In the genomic region with DNA sequence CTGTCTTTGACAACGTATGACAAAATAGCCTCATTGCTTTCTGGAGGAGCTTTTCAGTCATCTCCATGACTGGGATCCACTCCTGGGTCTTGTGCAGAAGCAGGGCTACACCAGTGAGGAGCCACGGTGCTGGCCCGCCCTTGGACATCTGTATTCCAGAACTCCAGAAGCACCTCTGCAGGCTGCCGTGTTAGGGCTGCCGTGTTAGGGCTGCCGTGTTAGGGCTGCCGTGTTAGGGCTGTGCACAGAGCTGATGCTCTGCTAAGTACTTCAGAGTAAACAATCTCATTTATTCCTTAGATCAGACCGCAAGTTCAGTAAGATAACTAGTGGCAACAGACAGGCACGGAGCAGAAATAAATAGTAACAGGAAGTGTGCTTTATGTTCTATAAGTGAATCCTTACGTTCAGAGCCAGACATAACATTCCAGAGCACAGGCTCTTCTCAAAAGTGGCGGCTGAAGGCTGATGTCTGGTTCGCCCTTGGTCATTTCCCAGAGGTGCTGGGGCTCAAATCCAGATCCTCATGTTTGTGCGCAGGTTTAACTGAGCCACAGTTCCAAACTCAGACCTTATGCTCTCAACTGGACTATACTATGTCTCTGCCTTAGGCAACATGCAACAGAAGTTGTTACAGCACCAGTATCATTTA, we compare ENCODE assay signal across 25 mouse cellular contexts. TPM values are rescaled to one million over a fixed set of nuclear protein-coding genes. Genes with fewer than 3 reads are reported as not detected.
DNase-seq lines count a peak whose midpoint lies in the region; ATAC-seq and TF ChIP-seq lines count a peak whose summit lies in the region.
"Had no signal": no experiment of that assay in that cellular context is flagged by ENCODE, and none has a peak within 500 bp of the region (broad histone marks: within the 10 kb centered on the region; RNA-seq: fewer than 3 reads in every experiment).

No protein-coding gene starts in this region.

- 35% methylated on average over 13 of the region's 13 CpGs for WGBS in heart, embryonic 14.5 days
- WGBS in lung, embryonic 15.5 days = 45% methylated on average over 13 of the region's 13 CpGs
- WGBS in limb, embryonic 12.5 days = 65% methylated on average over 13 of the region's 13 CpGs

- no peak for DNase-seq in gastrocnemius, adult 2 months
- no peak for DNase-seq in gastrocnemius, adult 18-20 months (ENCODE audit: low spot score)
- DNase-seq in heart, postnatal 14 days = no peak
- no peak for DNase-seq in lung, postnatal 14 days
- no peak for DNase-seq in thymus, postnatal 0 days (ENCODE audit: low spot score)
- DNase-seq: adrenal gland, adult 8-10 months; cerebellum, adult 18-20 months; cerebellum, postnatal 14 days; forebrain, postnatal 0 days; gastrocnemius, postnatal 36 days; kidney, adult 2 months; layer of hippocampus, adult 9-11 months; right cerebral cortex, postnatal 14 days; thymus, adult 2 months had no signal

- no peaks in the 10 kb centered on the region for H3K27me3 ChIP-seq in heart, embryonic 14.5 days (ENCODE audit: control insufficient read depth, insufficient read depth, low read length)
- no peaks in the 10 kb centered on the region for H3K27me3 ChIP-seq in lung, embryonic 15.5 days
- no peaks in the 10 kb centered on the region for H3K27me3 ChIP-seq in limb, embryonic 12.5 days
- H3K27me3 ChIP-seq: embryonic facial prominence, embryonic 12.5 days had no signal

- no peak overlapping the region for H3K4me3 ChIP-seq in gastrocnemius, adult 2 months
- H3K4me3 ChIP-seq in heart, embryonic 14.5 days (ENCODE audit: control insufficient read depth in 1 of 2, insufficient read depth in 1 of 2, low read depth in 1 of 2, low read length in 2 of 2) = no peak overlapping the region
- no peak overlapping the region for H3K4me3 ChIP-seq in lung, embryonic 15.5 days
- H3K4me3 ChIP-seq in limb, embryonic 12.5 days (replicated peaks) = no peak overlapping the region
- H3K4me3 ChIP-seq: embryonic facial prominence, embryonic 12.5 days; left cerebral cortex, adult 2 months; midbrain, embryonic 10.5 days had no signal

- no peaks in the 10 kb centered on the region for H3K9me3 ChIP-seq in heart, embryonic 14.5 days (ENCODE audit: control insufficient read depth, low read length)
- no peaks in the 10 kb centered on the region for H3K9me3 ChIP-seq in lung, embryonic 15.5 days
- no peaks in the 10 kb centered on the region for H3K9me3 ChIP-seq in limb, embryonic 12.5 days
- H3K9me3 ChIP-seq: embryonic facial prominence, embryonic 12.5 days; midbrain, embryonic 10.5 days had no signal

- H3K4me1 ChIP-seq in heart, embryonic 14.5 days (ENCODE audit: control insufficient read depth in 2 of 2, insufficient read depth in 2 of 2, low read length in 2 of 2) = peaks cover 11 to 12% of the 10 kb centered on the region in 2 experiments
- peaks cover 26% of the 10 kb centered on the region for H3K4me1 ChIP-seq in lung, embryonic 15.5 days
- peaks cover 28% of the 10 kb centered on the region for H3K4me1 ChIP-seq in limb, embryonic 12.5 days (replicated peaks)
- H3K4me1 ChIP-seq: midbrain, embryonic 10.5 days had no signal

- ATAC-seq in heart, embryonic 14.5 days (ENCODE audit: insufficient number of reproducible peaks, insufficient read depth, low FRiP score, low read depth) = no peak
- peak; percentile 72 for ATAC-seq in lung, embryonic 15.5 days (ENCODE audit: borderline replicate concordance, extremely low read depth, low FRiP score, low TSS enrichment)
- ATAC-seq in limb, embryonic 12.5 days (ENCODE audit: insufficient number of reproducible peaks, insufficient read depth, low FRiP score, low TSS enrichment, low read depth) = no peak
- ATAC-seq: activated CD4-positive, CD25-positive, alpha-beta regulatory T cell, adult 4 months; forebrain, postnatal 0 days; hindbrain, postnatal 0 days had no signal

- H3K27ac ChIP-seq in gastrocnemius, adult 2 months = peak overlapping the region; percentile 61
- peak overlapping the region; percentile 69 to 72 for H3K27ac ChIP-seq in heart, embryonic 14.5 days (replicated peaks in 1 of 2; ENCODE audit: control insufficient read depth in 1 of 2, insufficient read depth in 1 of 2, low read depth in 2 of 2, low read length in 2 of 2)
- H3K27ac ChIP-seq in lung, embryonic 15.5 days = peak overlapping the region; percentile 87
- H3K27ac ChIP-seq in limb, embryonic 12.5 days = 0 out of 2 replicates have a peak overlapping the region, but pooled peaks have one; percentile 12
- H3K27ac ChIP-seq: embryonic facial prominence, embryonic 12.5 days; hindbrain, postnatal 0 days; kidney, postnatal 0 days; left cerebral cortex, adult 2 months; midbrain, embryonic 10.5 days; stomach, postnatal 0 days had no signal

- H3K9ac ChIP-seq in heart, embryonic 14.5 days (ENCODE audit: low read length) = 0 out of 2 replicates have a peak overlapping the region, but pooled peaks have one; percentile 6
- H3K9ac ChIP-seq in lung, embryonic 15.5 days = no peak overlapping the region
- H3K9ac ChIP-seq in limb, embryonic 12.5 days (replicated peaks) = no peak overlapping the region
- H3K9ac ChIP-seq: embryonic facial prominence, embryonic 12.5 days; forebrain, postnatal 0 days had no signal

- intact Hi-C loops in gastrocnemius, adult 2 months (cut with DNase I) = no loop called here
- intact Hi-C loops in heart, postnatal 14 days (cut with DNase I) = no loop called here

- H3K36me3 ChIP-seq in heart, embryonic 14.5 days (ENCODE audit: control insufficient read depth, insufficient read depth, low read length) = peaks cover 43% of the 10 kb centered on the region
- peaks cover 3% of the 10 kb centered on the region; the same call in 1 of the 2 replicates for H3K36me3 ChIP-seq in lung, embryonic 15.5 days
- H3K36me3 ChIP-seq in limb, embryonic 12.5 days = peaks cover 58% of the 10 kb centered on the region

- no peak for TF ChIP-seq CTCF in gastrocnemius, adult 2 months (IDR thresholded peaks at IDR 0.05)

- H3K4me2 ChIP-seq in heart, embryonic 14.5 days (ENCODE audit: low read length) = no peak overlapping the region
- H3K4me2 ChIP-seq in lung, embryonic 15.5 days = no peak overlapping the region
- H3K4me2 ChIP-seq in limb, embryonic 12.5 days = no peak overlapping the region
- H3K4me2 ChIP-seq: embryonic facial prominence, embryonic 12.5 days had no signal

RNA-seq across cellular contexts. Expression of gene Nexn, which starts 27.5 kb away (rescaled TPM):
- 100 to 1,000 TPM; 349 to 495 TPM for total RNA-seq in gastrocnemius, adult 2 months (2021)
- total RNA-seq in gastrocnemius, adult 18-20 months (2021) = 100 to 1,000 TPM; 443 to 513 TPM
- polyA plus RNA-seq in heart, embryonic 14.5 days (2014; fragmentation: Nextera tagmentation; extraction: Ambion mirVana) = 238 and 249 TPM in 2 replicates
- 100 to 1,000 TPM; 297 to 301 TPM for total RNA-seq in heart, postnatal 14 days (2021)
- 64.4 and 75.1 TPM in 2 replicates for polyA plus RNA-seq in lung, embryonic 15.5 days (2015; fragmentation: Nextera tagmentation; extraction: Ambion mirVana)
- 14.0 and 17.0 TPM in 2 replicates for polyA plus RNA-seq in limb, embryonic 12.5 days (2016; fragmentation: Nextera tagmentation; extraction: Ambion mirVana)
- 0.59 and 1.2 TPM in 2 replicates for polyA plus RNA-seq in thymus, postnatal 0 days (2015; fragmentation: Nextera tagmentation; extraction: Ambion mirVana)
- polyA plus RNA-seq: liver, adult 2 months had no signal

RNA-seq across cellular contexts. Expression of gene Miga1, which starts 46.6 kb away (rescaled TPM):
- 1 to 10 TPM; 5.0 to 7.3 TPM for total RNA-seq in gastrocnemius, adult 2 months (2021)
- 1 to 10 TPM; 6.4 to 8.2 TPM for total RNA-seq in gastrocnemius, adult 18-20 months (2021)
- 15.9 and 16.4 TPM in 2 replicates for polyA plus RNA-seq in heart, embryonic 14.5 days (2014; fragmentation: Nextera tagmentation; extraction: Ambion mirVana)
- 10 to 100 TPM; 10.8 to 12.4 TPM for total RNA-seq in heart, postnatal 14 days (2021)
- polyA plus RNA-seq in lung, embryonic 15.5 days (2015; fragmentation: Nextera tagmentation; extraction: Ambion mirVana) = 15.6 and 16.1 TPM in 2 replicates
- 22.2 and 24.9 TPM in 2 replicates for polyA plus RNA-seq in limb, embryonic 12.5 days (2016; fragmentation: Nextera tagmentation; extraction: Ambion mirVana)
- polyA plus RNA-seq in thymus, postnatal 0 days (2015; fragmentation: Nextera tagmentation; extraction: Ambion mirVana) = 13.1 and 14.4 TPM in 2 replicates

RNA-seq across cellular contexts. Expression of gene Usp33, which starts 52.6 kb away (rescaled TPM):
- total RNA-seq in gastrocnemius, adult 2 months (2021) = 10 to 100 TPM; 20.9 to 22.0 TPM
- total RNA-seq in gastrocnemius, adult 18-20 months (2021) = 10 to 100 TPM; 17.6 to 18.1 TPM
- 29.9 and 33.0 TPM in 2 replicates for polyA plus RNA-seq in heart, embryonic 14.5 days (2014; fragmentation: Nextera tagmentation; extraction: Ambion mirVana)
- 10 to 100 TPM; 29.1 to 30.9 TPM for total RNA-seq in heart, postnatal 14 days (2021)
- 49.5 and 50.6 TPM in 2 replicates for polyA plus RNA-seq in lung, embryonic 15.5 days (2015; fragmentation: Nextera tagmentation; extraction: Ambion mirVana)
- 53.8 and 54.8 TPM in 2 replicates for polyA plus RNA-seq in limb, embryonic 12.5 days (2016; fragmentation: Nextera tagmentation; extraction: Ambion mirVana)
- polyA plus RNA-seq in thymus, postnatal 0 days (2015; fragmentation: Nextera tagmentation; extraction: Ambion mirVana) = 30.4 and 35.4 TPM in 2 replicates

Comparison
In these comparisons a context has a peak if more than half of its experiments do, and no peak if none do; other contexts are left out.
1. H3K27ac ChIP-seq: peak in every context shown above with its lines; median percentile 87 in lung, embryonic 15.5 days; 70 in heart, embryonic 14.5 days; 61 in gastrocnemius, adult 2 months; 12 in limb, embryonic 12.5 days.